Mouse (Mus musculus) forebrain, postnatal 0 days (tissue): Measurements from ENCODE around the gene Tnr. TPM values are rescaled to one million over a fixed set of nuclear protein-coding genes. Genes with fewer than 3 reads are reported as not detected.

Experiments used
- ATAC-seq: fragments of 200-750 bp; cut with Nextera tagmentation; 2 replicates; pipeline ENCODE4 v1.8.0; 2017; ENCODE audit warnings: mild to moderate bottlenecking, moderate library complexity
- DNase-seq: peaks from one replicate; pipeline ENCODE4 v3.0.0-alpha.2; 2015
- H3K27ac ChIP-seq: fragments of 300-500 bp; sonication (generic); 2 replicates; pipeline ENCODE4 v1.5.1; 2014; ENCODE audit warnings: low read depth, mild to moderate bottlenecking, antibody characterized with exemption, low read length, moderate library complexity, mixed read lengths
- H3K27me3 ChIP-seq: fragments of 300-500 bp; sonication (generic); 2 replicates; pipeline ENCODE4 v1.6.1; 2014; ENCODE audit warnings: mild to moderate bottlenecking, low read length, mixed read lengths; ENCODE audit not compliant: insufficient read depth
- H3K36me3 ChIP-seq: fragments of 300-500 bp; sonication (generic); 2 replicates; pipeline ENCODE4 v1.6.1; 2014; ENCODE audit warnings: mild to moderate bottlenecking, moderate library complexity; ENCODE audit not compliant: insufficient read depth
- H3K4me1 ChIP-seq: fragments of 300-500 bp; sonication (generic); 2 replicates; pipeline ENCODE4 v1.6.1; 2014; ENCODE audit warnings: antibody characterized with exemption; ENCODE audit not compliant: insufficient read depth
- H3K4me2 ChIP-seq: fragments of 300-500 bp; sonication (generic); 2 replicates; pipeline ENCODE4 v1.6.1; 2014; ENCODE audit warnings: low read depth, mild to moderate bottlenecking, moderate library complexity
- H3K4me3 ChIP-seq: fragments of 300-500 bp; sonication (generic); 2 replicates; pipeline ENCODE4 v1.5.1; 2014; ENCODE audit warnings: low read depth, low read length, mixed read lengths
- H3K9ac ChIP-seq: fragments of 300-500 bp; sonication (generic); 2 replicates; pipeline ENCODE4 v1.6.1; 2014; ENCODE audit warnings: mild to moderate bottlenecking
- H3K9me3 ChIP-seq: fragments of 300-500 bp; sonication (generic); 2 replicates; pipeline ENCODE4 v1.6.1; 2016; ENCODE audit warnings: low read length
- CTCF ChIP-seq: sonication (generic); IDR thresholded peaks from 2 replicates; pipeline ENCODE4 v1.5.1; 2016; ENCODE audit warnings: antibody characterized with exemption, control low read depth, low read depth
- WGBS: fragments of 180-500 bp; shearing (Covaris S2); extraction: QIAGEN DNeasy Blood & Tissue Kit; methylation state at CpG from one replicate; pipeline ENCODE4 v1.1.7; 2014; 5-methylcytosine and 5-hydroxymethylcytosine counted together
- polyA plus RNA-seq: library from polyadenylated mRNA; unstranded; fragments of >200 nt; fragmentation: Nextera tagmentation; extraction: Ambion mirVana; gene quantifications from 2 replicates; pipeline ENCODE4 v1.2.1, GENCODE M21; 2015
- total RNA-seq: library from RNA; depleted of rRNA; stranded (reverse); fragments of >200 nt; gene quantifications from 2 replicates; pipeline ENCODE4 v1.2.3, GENCODE M21; 2014

The Tnr gene
- total and polyA plus RNA-seq, 2 experiments from 2014 or later: 4.1 to 45.7 TPM

DNA sequence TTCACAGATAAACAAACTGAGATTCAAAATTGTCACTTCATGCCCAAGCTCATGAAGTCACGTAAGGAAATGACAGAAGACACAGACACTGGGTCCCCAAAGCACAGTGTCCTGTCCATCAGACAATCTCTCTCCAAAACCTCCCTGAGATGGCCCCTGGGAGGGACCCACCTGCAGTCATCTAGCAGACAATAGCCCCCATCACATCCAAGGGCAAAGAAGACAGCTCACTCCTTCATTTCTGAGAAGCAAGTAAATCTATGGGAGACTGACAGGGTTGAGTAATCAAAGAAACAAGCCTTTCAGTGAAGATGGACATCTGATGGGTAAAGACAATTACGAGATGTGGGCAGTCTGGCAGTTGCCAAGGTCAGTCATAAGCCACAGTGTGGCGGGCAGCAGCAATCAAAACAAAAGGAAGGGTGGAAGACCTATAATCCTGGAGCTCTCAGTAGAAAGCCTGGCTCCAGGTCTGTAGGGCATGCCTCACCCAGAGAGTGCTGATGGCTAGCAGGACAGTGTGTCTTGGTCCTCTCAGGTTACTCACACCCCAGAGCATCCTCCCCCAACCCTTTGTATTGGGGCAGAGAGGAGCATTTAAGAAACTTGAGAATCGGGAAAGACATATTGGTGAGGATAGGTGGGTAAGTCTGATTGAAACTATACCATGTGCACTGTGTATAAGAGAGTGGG, 310.2 kb downstream of the Tnr start:
- WGBS: 51% methylated on average over 4 of the region's 4 CpGs
- no peak for DNase-seq
- Histone ChIP-seq H3K4me2 (no peak overlapping the region), H3K4me1 (no peaks in the 10 kb centered on the region), H3K9ac (no peak overlapping the region), H3K4me3 (no peak overlapping the region), H3K27me3 (no peaks in the 10 kb centered on the region), H3K9me3 (no peaks in the 10 kb centered on the region), H3K27ac (no peak overlapping the region), H3K36me3 (no peaks in the 10 kb centered on the region)
- ATAC-seq: no peak
- TF ChIP-seq CTCF: no peak

DNA sequence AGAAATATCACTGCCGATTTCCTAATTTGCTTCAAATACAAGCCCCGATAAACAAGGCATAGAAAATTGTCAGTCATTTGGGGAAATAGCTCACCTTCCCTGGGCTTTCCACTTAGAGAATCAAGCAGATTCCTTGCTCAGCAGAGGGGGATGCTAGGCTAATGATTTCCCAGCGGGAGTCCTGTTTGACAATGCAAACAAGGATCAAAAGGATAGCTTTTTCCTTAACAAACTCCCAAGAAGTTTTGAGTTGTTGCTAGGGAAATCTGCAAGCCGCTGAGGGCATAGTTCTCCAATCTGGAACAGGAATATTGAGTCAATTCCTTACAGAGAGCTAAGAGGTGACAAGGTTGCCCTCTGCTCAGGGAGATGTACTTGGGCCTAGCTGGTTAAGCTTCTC, 311.6 kb downstream of the Tnr start:
- no peak for TF ChIP-seq CTCF
- ATAC-seq: no peak
- Histone ChIP-seq H3K9me3 (no peaks in the 10 kb centered on the region), H3K36me3 (no peaks in the 10 kb centered on the region), H3K9ac (no peak overlapping the region), H3K4me1 (no peaks in the 10 kb centered on the region), H3K4me3 (no peak overlapping the region), H3K4me2 (no peak overlapping the region), H3K27me3 (no peaks in the 10 kb centered on the region), H3K27ac (no peak overlapping the region)
- 7% methylated on average over 4 of the region's 4 CpGs for WGBS
- DNase-seq: no peak

DNA sequence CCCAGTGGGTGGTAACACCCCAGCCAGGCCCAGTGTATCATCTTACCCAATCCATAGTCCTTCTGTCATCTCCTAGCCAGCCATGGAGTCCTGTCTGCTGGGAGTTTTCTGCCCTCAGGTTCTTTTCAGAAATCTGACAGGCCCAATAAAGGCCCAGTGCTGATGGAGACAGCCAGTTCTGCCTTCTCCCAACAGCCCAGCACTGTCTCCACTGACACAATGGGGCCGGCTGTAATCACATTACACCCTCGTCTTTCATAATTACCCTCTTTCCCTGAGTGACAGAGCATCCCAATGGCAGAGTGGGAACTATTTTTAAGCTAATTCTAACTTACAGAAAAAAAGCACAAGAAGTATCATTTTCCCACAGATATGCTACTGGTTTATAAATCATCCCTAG, 316.8 kb downstream of the Tnr start:
- WGBS: 12% methylated on average over 2 of the region's 2 CpGs
- H3K9me3 ChIP-seq: no peaks in the 10 kb centered on the region
- no peak overlapping the region for H3K4me3 ChIP-seq
- H3K36me3 ChIP-seq: no peaks in the 10 kb centered on the region
- no peaks in the 10 kb centered on the region for H3K4me1 ChIP-seq
- no peak overlapping the region for H3K9ac ChIP-seq
- H3K27me3 ChIP-seq: no peaks in the 10 kb centered on the region
- H3K4me2 ChIP-seq: no peak overlapping the region
- DNase-seq (no peak), ATAC-seq (no peak)
- H3K27ac ChIP-seq: no peak overlapping the region
- no peak for TF ChIP-seq CTCF

DNA sequence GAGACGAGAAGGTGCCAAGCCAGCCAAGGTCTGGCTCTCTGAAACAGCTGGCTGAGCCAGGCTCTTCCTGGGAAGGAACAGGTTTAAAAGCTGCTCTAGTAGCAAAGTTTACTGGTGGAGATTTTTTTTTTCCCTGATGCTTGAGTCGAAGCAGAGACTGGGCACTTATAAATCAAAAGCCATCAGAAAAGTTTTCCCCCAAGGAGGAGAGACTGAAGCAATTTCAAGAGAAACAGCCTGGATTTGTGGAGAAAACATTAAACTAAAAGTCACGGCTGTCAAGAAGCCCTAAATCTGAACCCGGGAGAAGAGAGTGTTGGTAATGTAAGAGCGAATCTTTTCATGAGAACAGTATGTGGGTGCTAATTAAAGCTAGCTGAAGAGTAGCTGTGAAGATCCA, 319.3 kb downstream of the Tnr start:
- ATAC-seq (no peak), DNase-seq (no peak)
- no peak overlapping the region for H3K9ac ChIP-seq
- WGBS: 81% methylated on average over 5 of the region's 5 CpGs
- no peak for TF ChIP-seq CTCF
- H3K4me2 ChIP-seq: no peak overlapping the region
- H3K27me3 ChIP-seq: no peaks in the 10 kb centered on the region
- no peaks in the 10 kb centered on the region for H3K9me3 ChIP-seq
- H3K27ac ChIP-seq: no peak overlapping the region
- H3K36me3 ChIP-seq: no peaks in the 10 kb centered on the region
- no peaks in the 10 kb centered on the region for H3K4me1 ChIP-seq
- H3K4me3 ChIP-seq: no peak overlapping the region

DNA sequence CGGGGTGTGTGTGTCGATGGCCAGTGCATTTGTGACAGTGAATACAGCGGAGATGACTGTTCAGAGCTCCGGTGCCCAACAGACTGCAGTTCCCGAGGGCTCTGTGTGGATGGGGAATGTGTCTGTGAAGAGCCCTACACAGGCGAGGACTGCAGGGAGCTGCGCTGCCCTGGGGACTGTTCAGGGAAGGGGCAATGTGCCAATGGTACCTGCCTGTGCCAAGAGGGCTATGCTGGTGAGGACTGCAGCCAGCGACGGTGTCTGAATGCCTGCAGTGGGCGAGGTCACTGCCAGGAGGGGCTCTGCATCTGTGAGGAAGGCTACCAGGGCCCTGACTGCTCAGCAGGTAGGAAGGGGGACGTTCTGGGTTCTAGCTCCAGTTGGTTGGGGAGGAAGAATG, 328.5 kb downstream of the Tnr start:
- no peak for DNase-seq
- H3K27me3 ChIP-seq: no peaks in the 10 kb centered on the region

DNA sequence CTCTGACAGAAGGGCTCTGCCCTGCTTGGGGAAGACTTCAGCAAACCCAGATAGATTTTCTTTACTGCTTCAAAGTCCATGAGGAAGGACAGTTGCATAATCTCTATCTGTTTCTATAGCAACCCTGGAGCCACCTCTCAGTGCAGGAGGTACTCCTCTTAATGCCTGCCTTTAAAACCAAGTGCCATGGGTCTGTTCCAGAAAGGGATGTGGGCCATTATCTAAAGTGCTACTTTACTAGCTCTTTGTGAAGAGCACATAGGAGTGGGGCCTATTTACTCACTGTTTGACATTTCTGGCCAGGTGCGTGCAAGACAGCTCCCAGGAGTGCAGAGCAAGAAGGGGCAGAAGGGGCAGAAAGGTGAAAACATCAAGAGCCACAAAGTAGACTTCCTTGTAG, 330.7 kb downstream of the Tnr start:
- Histone ChIP-seq H3K36me3 (no peaks in the 10 kb centered on the region), H3K27ac (no peak overlapping the region), H3K4me1 (no peaks in the 10 kb centered on the region), H3K9ac (no peak overlapping the region), H3K9me3 (no peaks in the 10 kb centered on the region), H3K4me2 (no peak overlapping the region), H3K27me3 (no peaks in the 10 kb centered on the region), H3K4me3 (no peak overlapping the region)
- ATAC-seq (no peak), DNase-seq (no peak)
- no peak for TF ChIP-seq CTCF
- WGBS: 87% methylated on average over 1 of the region's 1 CpGs

More for the DNA sequence above, 328.5 kb downstream of the Tnr start:
- no peaks in the 10 kb centered on the region for H3K4me1 ChIP-seq
- no peak overlapping the region for H3K4me2 ChIP-seq
- no peak overlapping the region for H3K4me3 ChIP-seq
- peak; percentile 50 for ATAC-seq
- TF ChIP-seq CTCF: no peak
- H3K9me3 ChIP-seq: no peaks in the 10 kb centered on the region
- no peak overlapping the region for H3K27ac ChIP-seq
- 62% methylated on average over 11 of the region's 11 CpGs for WGBS
- no peak overlapping the region for H3K9ac ChIP-seq
- H3K36me3 ChIP-seq: no peaks in the 10 kb centered on the region

DNA sequence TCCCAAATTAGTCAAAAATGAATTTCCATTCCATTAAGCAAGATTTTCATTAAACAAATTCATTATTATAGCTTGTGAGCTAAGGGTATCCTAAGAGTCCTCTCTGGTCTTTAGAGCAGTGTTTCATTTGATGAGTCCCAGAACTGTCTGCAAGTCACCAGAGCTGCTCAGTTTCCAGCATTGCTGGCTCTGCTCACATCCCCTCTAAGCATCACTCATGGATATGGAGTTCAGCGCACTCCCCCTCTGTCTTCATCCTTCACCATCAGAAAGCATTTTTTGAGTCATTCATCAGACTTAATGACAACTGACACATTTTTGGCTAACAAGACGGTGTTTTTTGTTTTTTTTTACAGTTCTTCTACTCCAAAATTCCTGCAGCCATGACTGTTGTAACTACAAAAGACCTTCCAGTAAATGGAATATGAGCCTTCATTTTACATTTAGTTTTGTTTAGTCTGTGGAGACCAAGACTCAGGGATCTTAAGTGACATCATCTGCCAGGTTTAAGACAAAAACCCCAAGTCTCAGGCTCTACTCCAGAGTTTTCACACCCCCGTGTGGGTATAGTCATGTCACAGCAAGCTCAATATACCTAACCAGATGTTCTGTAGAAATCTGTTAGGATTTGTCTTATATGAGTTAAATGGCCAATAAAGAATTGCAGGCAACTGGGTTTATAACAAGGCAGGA, 338.4 kb downstream of the Tnr start:
- 79% methylated on average over 3 of the region's 3 CpGs for WGBS
- Histone ChIP-seq H3K9me3 (no peaks in the 10 kb centered on the region), H3K27me3 (no peaks in the 10 kb centered on the region), H3K4me1 (no peaks in the 10 kb centered on the region), H3K27ac (no peak overlapping the region), H3K4me3 (no peak overlapping the region), H3K4me2 (no peak overlapping the region), H3K9ac (no peak overlapping the region), H3K36me3 (no peaks in the 10 kb centered on the region)
- no peak for ATAC-seq
- no peak for TF ChIP-seq CTCF
- DNase-seq: no peak
